Mouse (Mus musculus) urinary bladder, postnatal 14 days (tissue): ENCODE data around the gene Ptk6.
"Not testable (repeated sequence)": the region's sequence is repeated elsewhere in the genome, so short reads cannot be mapped to it uniquely, and the experiment has no call there.

Experiments
- DNase-seq: peaks from one replicate; pipeline ENCODE4 v3.0.0; 2021; ENCODE audit warnings: low spot score

Ptk6 gene

GRCm38 (mm10) chr2:181219538-181220216, 17.1 kb upstream of the Ptk6 start, which contains the start of gene Fndc11:
Gene Fndc11 (plus strand): TSS chr2:181220013.
- peak; percentile 76 for DNase-seq

- DNase-seq: no peak
These were observed 16.4 kb upstream of the Ptk6 start for GRCm38 (mm10) chr2:181218881-181219485.

DNA sequence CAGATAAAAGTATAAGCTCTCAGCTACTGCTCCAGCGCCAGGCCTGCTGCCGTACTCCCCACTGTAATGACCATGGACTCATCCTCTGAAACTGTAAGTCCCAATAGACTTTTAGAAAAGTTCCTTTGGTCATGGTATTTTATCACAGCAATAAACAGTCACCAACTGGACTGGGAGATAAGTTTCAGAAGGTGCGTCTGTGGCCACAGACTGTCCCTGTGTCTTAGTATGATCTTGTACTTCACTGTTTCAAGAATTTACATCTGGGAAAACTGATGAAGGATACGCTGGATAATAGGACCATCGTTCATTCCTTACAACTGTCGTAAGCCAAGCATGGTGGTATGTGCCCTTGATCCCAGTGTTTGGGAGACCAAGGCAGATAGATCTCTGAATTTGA, 13.4 kb upstream of the Ptk6 start:
- no peak for DNase-seq

- DNase-seq: peak; percentile 20
These were observed 10.4 kb upstream of the Ptk6 start, which contains the start of gene Srms for GRCm38 (mm10) chr2:181213021-181213445. Gene Srms (minus strand): TSS chr2:181213185.

GRCm38 (mm10) chr2:181212389-181213020, 9.9 kb upstream of the Ptk6 start:
- no peak for DNase-seq

- no peak for DNase-seq
These were observed 3.5 kb upstream of the Ptk6 start for GRCm38 (mm10) chr2:181206118-181206517.

DNA sequence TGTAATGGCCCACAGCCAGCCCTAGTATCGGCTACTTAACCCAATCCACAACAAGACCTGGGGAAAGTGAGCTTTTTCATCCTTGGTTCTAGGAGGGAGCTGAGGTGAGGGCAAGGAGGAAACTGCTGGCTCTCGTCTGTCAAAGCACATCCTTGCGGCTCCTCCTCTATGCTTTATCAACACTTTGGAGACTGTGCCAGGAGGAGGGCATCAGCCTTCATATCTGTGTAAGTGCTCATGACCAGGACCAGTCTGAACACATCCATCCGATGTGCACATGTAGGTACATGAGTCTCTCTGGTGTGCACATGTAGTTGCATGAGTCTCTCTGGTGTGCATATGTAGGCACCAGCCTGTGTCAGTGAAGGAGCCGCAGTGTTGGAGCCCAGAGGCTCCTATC, 3.1 kb upstream of the Ptk6 start:
- no peak for DNase-seq

DNA sequence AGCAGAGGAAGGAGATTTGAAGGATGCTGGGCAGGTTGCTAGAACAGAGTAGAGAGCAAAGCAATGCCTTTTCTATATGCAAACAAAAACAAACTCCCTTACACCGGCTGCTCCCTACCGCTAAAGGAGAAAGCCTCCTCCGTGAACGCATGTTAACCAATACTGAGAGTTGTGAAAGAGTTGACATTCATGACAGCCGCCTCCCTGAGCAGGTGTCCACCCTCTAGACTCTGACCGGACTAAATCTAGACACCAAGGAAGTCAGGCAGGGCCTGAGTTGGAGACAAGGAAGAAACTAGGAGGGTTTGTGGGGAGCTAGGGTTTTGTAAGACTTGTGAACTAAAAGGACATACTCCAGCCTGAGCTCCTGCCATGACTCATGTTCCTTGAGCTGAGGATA, 297 bp upstream of the Ptk6 start:
- no peak for DNase-seq

DNA sequence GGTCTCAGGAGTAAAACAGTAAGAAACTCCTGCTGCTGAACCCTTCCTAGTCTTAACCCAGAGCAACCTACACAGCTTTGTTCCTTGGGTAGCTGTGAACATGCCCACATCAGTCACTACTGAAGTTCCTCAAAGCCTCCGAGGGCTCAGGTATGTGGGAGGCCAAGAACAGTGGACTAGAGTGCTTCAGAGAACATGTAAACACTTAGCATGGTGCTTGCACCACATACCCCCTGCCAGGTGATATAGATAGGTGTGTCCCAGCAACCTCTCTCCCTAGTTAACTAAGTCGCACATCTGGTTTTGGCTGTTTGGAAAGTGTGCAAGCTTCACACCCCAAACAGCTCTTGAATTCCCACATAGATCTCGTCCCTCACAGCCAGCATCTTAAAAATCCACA, 983 bp downstream of the Ptk6 start:
- no peak for DNase-seq

GRCm38 (mm10) chr2:181196628-181197300, 5.8 kb downstream of the Ptk6 start:
- DNase-seq: no peak

DNA sequence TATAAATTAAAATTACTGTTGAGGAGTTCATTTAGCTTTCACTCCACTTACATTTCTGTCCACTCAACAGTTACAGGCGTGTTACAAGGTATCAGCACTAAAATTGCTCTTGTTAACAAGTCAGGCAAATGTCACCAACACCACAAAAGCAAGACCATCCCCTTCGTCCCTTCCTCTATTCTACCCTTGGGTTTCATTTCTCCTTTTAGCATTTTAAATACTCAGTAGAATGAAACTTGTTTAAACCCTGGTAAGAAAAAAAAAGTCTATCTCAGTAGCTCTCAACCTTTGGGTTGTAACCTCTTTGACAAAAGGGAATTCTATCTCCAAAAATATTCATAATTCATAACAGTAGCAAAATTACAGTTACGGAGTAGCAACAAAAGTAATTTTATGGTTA, 9.5 kb downstream of the Ptk6 start:
- DNase-seq: no peak

- DNase-seq: no peak
These were observed 10.7 kb downstream of the Ptk6 start for GRCm38 (mm10) chr2:181191936-181192335.

- not testable (repeated sequence) for DNase-seq
These were observed 11.2 kb downstream of the Ptk6 start for GRCm38 (mm10) chr2:181191385-181191784.

DNA sequence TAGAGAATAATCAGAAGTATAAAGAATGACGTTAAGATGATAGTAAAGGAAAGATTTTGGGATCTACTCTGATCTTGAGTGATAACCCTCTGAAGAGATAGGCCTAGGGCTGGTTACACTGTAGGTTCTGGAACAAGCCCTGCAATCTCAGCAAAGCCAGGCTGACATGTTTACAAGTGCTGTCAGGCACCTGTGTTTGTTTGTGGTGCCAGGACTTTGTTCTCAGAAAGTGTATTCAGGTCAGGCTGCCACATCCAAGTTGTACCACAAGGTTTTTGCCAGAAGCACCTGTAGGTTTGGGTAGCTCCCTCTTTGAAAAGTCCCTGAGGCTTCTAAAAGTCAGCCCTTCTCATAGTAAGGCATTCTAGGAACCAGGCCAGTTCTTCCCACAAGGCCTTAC, 13.3 kb downstream of the Ptk6 start:
- no peak for DNase-seq

- peak; percentile 64 for DNase-seq
These were observed 13.9 kb downstream of the Ptk6 start for GRCm38 (mm10) chr2:181188681-181189080.

DNA sequence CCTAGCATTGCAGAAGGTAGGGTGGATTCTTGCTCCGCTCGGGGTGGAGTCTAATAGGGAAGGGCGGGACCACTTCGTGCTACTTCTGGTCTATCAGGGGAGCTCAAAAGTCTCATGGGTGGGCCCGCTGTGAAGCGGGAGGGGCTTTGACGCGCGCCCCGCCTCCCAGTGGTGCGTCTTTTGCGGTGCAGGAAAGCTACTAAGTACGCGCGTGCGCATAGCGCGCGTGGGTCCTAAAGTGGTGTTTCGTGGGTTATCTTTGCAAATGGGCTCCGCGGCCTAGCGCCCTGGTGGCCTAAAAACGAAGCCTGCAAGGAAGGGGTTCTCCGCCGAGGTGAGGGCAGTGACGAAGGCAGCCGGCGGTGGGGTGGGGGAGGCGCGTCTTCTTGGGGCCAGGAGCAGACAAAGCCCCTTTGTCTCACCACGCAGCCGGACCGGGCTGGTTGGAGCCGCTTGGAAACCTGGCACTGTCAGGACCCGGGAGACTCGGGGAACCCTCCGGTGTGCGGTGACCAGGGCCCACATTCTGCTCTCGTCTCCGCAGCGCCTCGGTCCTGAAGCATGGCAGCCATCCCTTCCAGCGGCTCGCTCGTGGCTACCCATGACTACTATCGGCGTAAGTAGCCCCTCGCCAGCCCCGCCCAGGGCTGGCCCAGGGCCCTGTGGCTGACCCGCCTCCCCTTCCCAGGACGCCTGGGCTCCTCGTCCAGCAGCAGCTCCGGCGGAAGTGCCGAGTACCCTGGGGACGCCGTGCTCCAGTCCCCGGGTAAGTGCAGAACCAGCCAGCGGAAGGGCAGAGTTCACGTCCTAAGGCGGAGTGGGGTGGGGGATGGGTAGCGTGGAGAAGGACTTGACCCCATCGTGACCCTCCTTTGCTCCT, 15.2 kb downstream of the Ptk6 start, which contains the start of gene Ppdpf:
Gene Ppdpf, plus strand, starts transcription at position 127 of the 880 bp plus-strand sequence.
- DNase-seq: peak; percentile 94

DNA sequence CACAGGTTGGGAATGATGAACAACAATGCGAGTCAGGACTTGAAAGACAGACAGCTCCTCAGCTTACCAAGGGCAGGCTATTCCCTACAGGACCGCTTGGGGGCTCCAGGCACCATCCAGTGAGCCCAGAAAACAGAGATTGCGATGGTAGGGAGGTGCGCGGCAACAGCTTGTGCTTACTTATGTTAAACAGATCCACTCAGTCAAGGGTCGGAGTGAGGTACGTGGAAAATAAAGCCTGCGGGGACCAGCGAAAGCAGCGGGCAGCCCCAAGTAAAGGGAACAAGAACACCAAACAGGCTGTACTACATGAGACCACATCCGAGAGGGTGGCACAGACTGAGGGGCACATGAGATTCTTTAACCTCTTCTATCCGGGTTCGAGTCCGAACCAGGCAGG, 16.0 kb downstream of the Ptk6 start:
- peak; percentile 88 for DNase-seq

GRCm38 (mm10) chr2:181180898-181181297, 21.7 kb downstream of the Ptk6 start:
- DNase-seq: no peak

DNA sequence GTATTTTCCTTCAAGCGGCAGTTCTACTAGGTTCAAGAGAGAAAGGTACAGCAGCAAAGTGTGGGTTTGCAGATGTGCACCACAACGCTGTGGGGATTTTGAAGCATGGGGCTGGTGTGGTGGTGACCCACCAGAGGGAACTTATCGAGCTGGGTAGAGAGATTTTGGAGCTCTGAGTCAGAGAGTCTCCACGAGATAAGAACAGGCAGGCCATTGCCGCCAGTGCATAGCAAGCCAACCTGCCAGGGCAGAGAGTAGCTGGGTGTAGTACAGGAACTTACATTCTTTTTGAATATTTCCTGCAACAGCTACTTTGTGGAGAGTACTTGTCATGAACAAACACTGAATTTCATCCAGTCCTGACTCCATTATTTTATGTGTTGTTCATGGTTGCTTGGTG, 24.1 kb downstream of the Ptk6 start:
- no peak for DNase-seq

GRCm38 (mm10) chr2:181178015-181178414, 24.6 kb downstream of the Ptk6 start:
- DNase-seq: no peak

DNA sequence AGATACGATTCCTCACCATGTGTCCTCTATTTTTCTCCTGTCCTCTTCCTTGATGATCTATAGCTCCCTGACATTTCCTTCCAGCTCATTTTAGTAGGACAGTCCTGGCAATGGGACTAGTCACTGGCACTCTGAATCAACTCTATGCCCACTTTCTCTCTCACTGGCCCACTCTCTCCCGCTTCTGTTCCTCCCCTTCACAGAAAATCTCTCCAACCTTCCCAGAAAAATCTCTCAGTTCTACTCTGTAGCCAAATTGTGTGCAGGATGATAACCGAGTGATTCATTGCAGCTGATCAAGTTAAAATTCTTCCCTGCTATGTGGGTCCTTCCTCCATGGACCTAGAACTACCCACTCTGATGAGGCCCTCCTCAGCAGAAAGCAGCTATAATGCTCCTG, 27.9 kb downstream of the Ptk6 start:
- no peak for DNase-seq

DNA sequence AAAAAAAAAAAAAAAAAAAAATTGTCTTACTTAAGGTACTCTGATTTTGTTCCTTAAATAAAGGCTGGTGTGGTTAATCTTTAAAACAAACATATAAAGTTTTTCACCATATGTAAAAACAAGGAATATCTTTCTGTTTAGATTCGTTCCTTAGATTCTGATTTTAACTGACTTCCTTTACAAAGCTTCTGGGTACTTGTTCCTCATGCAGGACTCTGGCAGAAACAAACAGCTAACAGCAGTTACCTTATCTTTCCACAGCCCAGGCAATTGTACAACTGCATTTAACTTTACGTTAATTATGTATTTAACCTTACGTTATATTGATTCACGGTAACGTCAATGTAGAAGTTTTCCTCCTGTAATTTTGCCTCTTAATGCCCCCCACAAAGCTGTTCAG, 36.1 kb downstream of the Ptk6 start:
- no peak for DNase-seq
